Mouse (Mus musculus) CH12.LX (cell line): ENCODE measurements at regions not wholly inside any gene's neighbourhood (a gene's known extent, or its start where the extent isn't known, plus 50 kb on each side); places are given as distances from the start of the nearest gene placed in this dataset.

ENCODE experiments used
- DNase-seq: peaks from one replicate; pipeline ENCODE4 v3.0.0-alpha.2; 2013; ENCODE audit errors: extremely low read depth
- H3K27ac ChIP-seq: 2 replicates; pipeline ENCODE4 v1.5.1; 2012; ENCODE audit warnings: low read depth, mild to moderate bottlenecking, control low read depth, moderate library complexity; ENCODE audit not compliant: insufficient read depth
- H3K27me3 ChIP-seq: replicated peaks from 2 replicates; pipeline ENCODE3; 2012; ENCODE audit warnings: inconsistent platforms
- H3K36me3 ChIP-seq, 2 experiments: replicated peaks in 1 of 2; 2 replicates each; pipeline versions ENCODE3 to v1.6.1; 2012; ENCODE audit warnings: inconsistent platforms in 1 of 2, low read length in 1 of 2, mild to moderate bottlenecking in 1 of 2, mixed read lengths in 1 of 2, moderate library complexity in 1 of 2; ENCODE audit not compliant: control insufficient read depth in 1 of 2, insufficient read depth in 1 of 2
- H3K4me1 ChIP-seq, 2 experiments: 2 replicates each; pipeline ENCODE4 v1.6.1; 2012; ENCODE audit warnings: inconsistent platforms in 1 of 2, moderate library complexity in 1 of 2; ENCODE audit not compliant: insufficient read depth in 2 of 2, control insufficient read depth in 1 of 2
- H3K4me2 ChIP-seq: 2 replicates; pipeline ENCODE4 v1.6.1; 2012; ENCODE audit warnings: low read depth, mild to moderate bottlenecking, control low read depth; ENCODE audit not compliant: poor library complexity, insufficient read depth, severe bottlenecking
- H3K4me3 ChIP-seq, 3 experiments: fragments of 150-350 bp in 1 of 3; sonication (generic) in 1 of 3; replicated peaks in 1 of 3; 2 replicates each; pipeline versions ENCODE3 to v1.5.1; 2011 to 2012; ENCODE audit warnings: low read depth in 2 of 3, low read length in 2 of 3, mild to moderate bottlenecking in 2 of 3, moderate library complexity in 2 of 3, control low read depth in 1 of 3, improper control_type of control experiment in 1 of 3, inconsistent platforms in 1 of 3, mixed read lengths in 1 of 3; ENCODE audit not compliant: poor library complexity in 1 of 3
- H3K79me2 ChIP-seq: replicated peaks from 2 replicates; pipeline ENCODE4 v1.6.1; 2012; ENCODE audit warnings: mild to moderate bottlenecking, moderate library complexity; ENCODE audit not compliant: control insufficient read depth, poor library complexity, insufficient read depth, severe bottlenecking; ENCODE audit errors: extremely low read depth
- H3K9ac ChIP-seq: 2 replicates; pipeline ENCODE4 v1.6.1; 2012; ENCODE audit warnings: low read depth, mild to moderate bottlenecking, control low read depth, moderate library complexity; ENCODE audit not compliant: insufficient read depth
- H3K9me3 ChIP-seq: replicated peaks from 2 replicates; pipeline ENCODE3; 2012; ENCODE audit warnings: low read length, inconsistent platforms, mixed read lengths
- CHD1 ChIP-seq: IDR thresholded peaks from 2 replicates; pipeline ENCODE4 v1.6.1; 2012; ENCODE audit warnings: low read depth, low read length, improper control_type of control experiment, inconsistent platforms
- CTCF ChIP-seq, 2 experiments: IDR thresholded peaks in 1 of 2; conservative IDR thresholded peaks in 1 of 2; 2 replicates each; pipeline ENCODE4 v1.5.1; 2011 to 2012; ENCODE audit warnings: low read depth in 2 of 2, low read length in 2 of 2, improper control_type of control experiment in 1 of 2, inconsistent platforms in 1 of 2, mild to moderate bottlenecking in 1 of 2, moderate library complexity in 1 of 2
- E2F4 ChIP-seq: IDR thresholded peaks from 2 replicates; pipeline ENCODE4 v1.6.1; 2011; ENCODE audit warnings: low read depth, low read length, improper control_type of control experiment; ENCODE audit not compliant: insufficient replicate concordance
- ELF1 ChIP-seq: IDR thresholded peaks from 2 replicates; pipeline ENCODE4 v1.6.1; 2014; ENCODE audit warnings: low read depth, mild to moderate bottlenecking, inconsistent platforms, low read length, improper control_type of control experiment
- ETS1 ChIP-seq: conservative IDR thresholded peaks from 2 replicates; pipeline ENCODE4 v1.6.1; 2012; ENCODE audit warnings: low read depth, mild to moderate bottlenecking, inconsistent platforms, low read length, improper control_type of control experiment, moderate library complexity
- GABPA ChIP-seq: IDR thresholded peaks from 2 replicates; pipeline ENCODE4 v1.6.1; 2012; ENCODE audit warnings: low read depth, low read length, improper control_type of control experiment, inconsistent platforms; ENCODE audit not compliant: insufficient replicate concordance
- JUN ChIP-seq: IDR thresholded peaks from 2 replicates; pipeline ENCODE4 v1.6.1; 2011; ENCODE audit warnings: low read depth, mild to moderate bottlenecking, low read length, improper control_type of control experiment, moderate library complexity; ENCODE audit not compliant: insufficient read depth
- JUND ChIP-seq: conservative IDR thresholded peaks from 2 replicates; pipeline ENCODE4 v1.6.1; 2011; ENCODE audit warnings: low read depth, low read length, improper control_type of control experiment
- MAFK ChIP-seq: IDR thresholded peaks from 2 replicates; pipeline ENCODE4 v1.6.1; 2011; ENCODE audit warnings: low read length, improper control_type of control experiment; ENCODE audit not compliant: insufficient replicate concordance
- MEF2A ChIP-seq: IDR thresholded peaks from 2 replicates; pipeline ENCODE4 v1.6.1; 2014; ENCODE audit warnings: low read depth, mild to moderate bottlenecking, inconsistent platforms, low read length, improper control_type of control experiment, borderline replicate concordance
- NELFE ChIP-seq: IDR thresholded peaks from 2 replicates; pipeline ENCODE4 v1.6.1; 2011; ENCODE audit warnings: low read depth, low read length, improper control_type of control experiment
- PAX5 ChIP-seq: IDR thresholded peaks from 2 replicates; pipeline ENCODE4 v1.6.1; 2012; ENCODE audit warnings: low read length, inconsistent platforms, mixed read lengths
- POLR2A ChIP-seq: IDR thresholded peaks from 2 replicates; pipeline ENCODE4 v1.6.1; 2011; ENCODE audit warnings: low read depth, mild to moderate bottlenecking, improper control_type of control experiment, low read length
- POLR2AphosphoS2 ChIP-seq: IDR thresholded peaks from 2 replicates; pipeline ENCODE4 v1.6.1; 2011; ENCODE audit warnings: low read depth, low read length, improper control_type of control experiment
- RCOR1 ChIP-seq: conservative IDR thresholded peaks from 2 replicates; pipeline ENCODE4 v1.6.1; 2012; ENCODE audit warnings: low read depth, mild to moderate bottlenecking, inconsistent platforms, low read length, improper control_type of control experiment
- SIN3A ChIP-seq: IDR thresholded peaks from 2 replicates; pipeline ENCODE4 v1.6.1; 2012; ENCODE audit warnings: low read length, improper control_type of control experiment, inconsistent platforms
- UBTF ChIP-seq: IDR thresholded peaks from 2 replicates; pipeline ENCODE4 v1.6.1; 2012; ENCODE audit warnings: low read depth, mild to moderate bottlenecking, inconsistent platforms, low read length, improper control_type of control experiment, moderate library complexity
- USF1 ChIP-seq: IDR thresholded peaks from 2 replicates; pipeline ENCODE4 v1.6.1; 2014; ENCODE audit warnings: low read depth, mild to moderate bottlenecking, inconsistent platforms, low read length, improper control_type of control experiment
- USF2 ChIP-seq: conservative IDR thresholded peaks from 2 replicates; pipeline ENCODE4 v1.6.1; 2011; ENCODE audit warnings: low read depth, low read length, improper control_type of control experiment
- ZNF384 ChIP-seq: IDR thresholded peaks from 2 replicates; pipeline ENCODE4 v1.6.1; 2012; ENCODE audit warnings: low read depth, low read length, improper control_type of control experiment, inconsistent platforms
- dilution Hi-C: fragments of 300-500 bp; cut with MboI; formaldehyde crosslinking; loops from 2 replicates; pipeline ENCODE4 v1.14.3; 2020; ENCODE audit warnings: low sequenced_read_pairs; ENCODE audit not compliant: extremely low pct_unique_long_range_greater_than_20kb, extremely low pct_ligation_motif_present
- in situ Hi-C: fragments of 300-500 bp; cut with MboI; formaldehyde crosslinking; loops from 3 replicates; pipeline ENCODE4 v1.14.3; 2019; ENCODE audit warnings: low sequenced_read_pairs, low pct_ligation_motif_present, low pct_unique_long_range_greater_than_20kb, mixed read lengths

- no peak overlapping the region for H3K9ac ChIP-seq
- H3K4me1 ChIP-seq = peaks cover 0 to 4% of the 10 kb centered on the region in 2 experiments; a peak in 1 of 4 replicates
- in situ Hi-C loops (no loop called here), dilution Hi-C loops (no loop called here)
- H3K79me2 ChIP-seq = no peaks in the 10 kb centered on the region
- no peaks in the 10 kb centered on the region for H3K27me3 ChIP-seq
- peak; percentile 5 for DNase-seq
- no peak overlapping the region for H3K4me3 ChIP-seq
- no peak overlapping the region for H3K27ac ChIP-seq
- H3K9me3 ChIP-seq = no peaks in the 10 kb centered on the region
- no peak overlapping the region; the same call in 1 of the 2 replicates for H3K4me2 ChIP-seq
- H3K36me3 ChIP-seq = no peaks in the 10 kb centered on the region
- TF ChIP-seq CTCF (conservative IDR thresholded peaks at IDR 0.05 in 1 of 2, IDR thresholded peaks at IDR 0.05 in 1 of 2; ENCODE audit: low read depth in 2 of 2, low read length in 2 of 2) (no peak), MAFK (peak; percentile 81; the same call in 1 of the 2 replicates)
Observed at GRCm38 (mm10) chr13:85926825-85927737, 119.6 kb downstream of the Cox7c start.

GRCm38 (mm10) chr13:85926323-85926722, 120.4 kb downstream of the Cox7c start:
- H3K4me1 ChIP-seq = peaks cover 0 to 4% of the 10 kb centered on the region in 2 experiments; a peak in 1 of 4 replicates
- H3K4me3 ChIP-seq = no peak overlapping the region
- no peaks in the 10 kb centered on the region for H3K9me3 ChIP-seq
- DNase-seq = no peak
- no peaks in the 10 kb centered on the region for H3K79me2 ChIP-seq
- no peak overlapping the region for H3K27ac ChIP-seq
- no peak overlapping the region for H3K9ac ChIP-seq
- in situ Hi-C loops = no loop called here
- H3K27me3 ChIP-seq = no peaks in the 10 kb centered on the region
- no peak overlapping the region for H3K4me2 ChIP-seq
- no peak for TF ChIP-seq USF1
- TF ChIP-seq CHD1 = no peak
- no peak for TF ChIP-seq PAX5
- TF ChIP-seq POLR2A = no peak
- no peak for TF ChIP-seq GABPA
- no peak for TF ChIP-seq POLR2AphosphoS2
- no peak for TF ChIP-seq JUND
- no peak for TF ChIP-seq ETS1
- TF ChIP-seq ZNF384 = no peak
- no peak for TF ChIP-seq UBTF
- TF ChIP-seq NELFE = no peak
- TF ChIP-seq JUN = no peak
- no peak for TF ChIP-seq MAFK
- no peak for TF ChIP-seq USF2
- TF ChIP-seq ELF1 = no peak
- TF ChIP-seq RCOR1 = no peak
- no peak for TF ChIP-seq E2F4
- no peak for TF ChIP-seq SIN3A
- TF ChIP-seq MEF2A = no peak
- H3K36me3 ChIP-seq = no peaks in the 10 kb centered on the region
- dilution Hi-C loops = no loop called here
